Mouse (Mus musculus): ENCODE data around the gene Sel1l3. TPM values are rescaled to one million over a fixed set of nuclear protein-coding genes. Genes with fewer than 3 reads are reported as not detected.

Gene Sel1l3
- total RNA-seq, 2 experiments from 2014 or later: 1.3 to 2.5 TPM

DNA sequence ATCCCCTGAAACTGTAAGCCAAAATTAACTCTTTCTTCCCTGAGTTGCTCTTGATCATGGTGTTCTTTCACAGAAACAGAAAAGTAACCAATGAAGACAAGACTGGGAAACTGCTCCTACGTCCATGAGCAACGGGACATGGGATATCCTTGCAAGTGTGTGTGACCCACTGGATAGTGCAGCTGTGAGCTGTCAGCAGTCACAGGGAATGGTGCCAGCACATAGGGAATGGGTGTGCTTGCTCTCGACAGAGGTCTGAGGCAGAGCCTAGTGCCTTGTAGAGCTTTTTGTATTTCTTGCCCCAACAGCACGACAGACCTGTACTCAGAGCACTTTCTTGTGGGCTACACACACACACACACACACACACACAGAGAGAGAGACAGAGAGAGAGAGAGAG lies 107.6 kb downstream of the Sel1l3 start:
- no peak for DNase-seq (ENCODE audit: low spot score in 2 of 2)

DNA sequence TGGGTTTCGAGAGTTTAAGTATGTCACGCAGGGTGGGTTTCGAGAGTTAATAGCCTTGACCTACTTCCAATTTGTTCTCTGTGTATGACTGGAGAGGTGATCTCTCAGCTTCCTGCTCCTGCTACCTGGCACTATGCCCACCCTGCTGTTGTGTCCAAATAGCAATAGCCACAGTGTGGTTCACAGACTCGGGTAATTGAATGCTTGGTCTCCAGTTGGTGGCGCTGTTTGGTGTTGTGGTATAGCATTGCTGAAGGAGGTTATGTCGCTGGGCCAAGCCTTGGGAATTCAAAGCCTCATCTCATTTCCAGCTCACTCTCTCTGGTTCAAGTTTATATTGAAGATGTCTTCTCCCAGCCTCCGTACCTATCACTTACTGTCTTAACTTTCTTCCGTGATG lies 108.0 kb downstream of the Sel1l3 start:
- no peak for DNase-seq (ENCODE audit: low spot score in 2 of 2)

DNA sequence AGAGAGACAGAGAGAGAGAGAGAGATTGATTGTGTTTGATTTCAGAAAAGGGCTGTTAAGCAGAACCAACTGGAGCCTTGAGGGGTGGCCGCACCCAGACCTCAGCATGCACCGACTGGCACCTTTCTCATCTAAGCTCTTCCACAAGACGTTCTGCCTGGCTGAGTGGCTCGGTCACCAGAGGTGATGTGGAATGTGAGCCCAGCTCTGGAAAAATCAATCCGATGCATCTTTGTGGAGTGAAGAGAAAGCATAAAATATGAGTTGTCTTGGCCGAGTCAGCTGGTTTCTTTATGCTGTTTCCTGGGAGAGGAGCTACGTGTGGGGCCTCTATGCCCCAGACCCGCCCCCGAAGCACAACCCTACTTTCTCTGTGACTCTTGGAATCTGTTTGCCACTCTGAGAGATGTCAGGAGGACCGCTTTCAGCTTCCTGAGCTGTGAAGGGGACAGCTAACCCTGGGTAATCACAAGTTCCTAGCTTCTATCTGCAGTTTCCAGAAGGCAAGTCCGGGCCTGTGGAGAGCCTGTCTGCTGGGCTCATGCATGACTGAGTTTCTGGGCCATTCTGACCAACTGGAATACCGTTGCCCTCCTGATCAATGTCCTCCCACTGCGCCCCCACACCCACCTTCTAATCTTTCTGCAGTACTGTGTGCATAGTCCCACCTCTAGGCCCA lies 109.4 kb downstream of the Sel1l3 start:
- no peak for DNase-seq (ENCODE audit: low spot score in 2 of 2)

DNA sequence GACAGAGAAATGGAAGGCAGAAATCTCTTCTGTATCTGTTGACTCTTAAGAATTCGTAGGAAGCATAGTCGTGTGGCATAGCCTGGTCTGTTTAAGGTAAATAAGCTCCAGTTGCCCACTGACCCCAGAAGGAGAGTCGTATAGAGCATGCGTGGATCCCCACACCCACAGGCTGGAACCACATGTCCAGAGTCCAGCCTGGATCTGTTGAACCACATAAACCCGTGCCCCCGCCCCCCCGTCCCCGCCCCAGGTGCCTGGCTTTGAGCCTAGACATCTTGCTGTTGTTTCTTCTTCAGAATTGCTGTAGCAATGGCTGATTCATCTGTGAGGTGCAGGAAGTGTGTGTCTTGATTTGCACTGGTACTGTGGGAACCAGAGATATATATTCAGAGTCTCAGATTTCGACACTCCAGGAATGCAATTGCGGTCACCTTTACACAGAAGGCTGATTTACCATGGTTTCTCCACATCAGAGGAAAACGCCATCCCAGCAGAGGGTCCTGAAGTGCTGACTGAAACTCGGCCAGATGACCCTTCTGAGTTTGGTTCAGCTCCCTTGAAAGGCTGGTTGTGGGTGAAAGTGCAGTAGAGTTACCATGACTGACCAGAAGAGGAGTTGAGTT lies 111.8 kb downstream of the Sel1l3 start:
- DNase-seq (ENCODE audit: low spot score in 2 of 2): no peak

DNA sequence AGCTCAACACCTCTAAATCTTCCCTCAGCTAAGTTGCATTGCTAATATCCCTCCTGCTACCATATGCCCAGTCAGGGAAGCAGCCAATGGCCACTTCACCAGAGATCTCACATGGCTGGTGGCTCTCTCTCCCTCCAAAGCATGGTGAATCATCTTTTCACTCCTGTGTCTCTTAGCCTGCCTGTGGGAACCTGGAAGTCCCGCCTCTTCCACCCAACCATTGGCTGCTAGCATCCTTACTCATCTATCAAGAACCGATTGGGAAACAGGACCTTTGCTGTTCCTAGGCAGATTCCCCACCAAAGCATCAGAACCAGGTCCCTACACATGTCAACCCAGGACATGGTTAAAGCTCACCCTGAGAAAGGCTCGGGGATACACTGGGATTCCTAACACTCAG lies 122.4 kb downstream of the Sel1l3 start:
- DNase-seq (ENCODE audit: low spot score in 2 of 2): no peak

DNA sequence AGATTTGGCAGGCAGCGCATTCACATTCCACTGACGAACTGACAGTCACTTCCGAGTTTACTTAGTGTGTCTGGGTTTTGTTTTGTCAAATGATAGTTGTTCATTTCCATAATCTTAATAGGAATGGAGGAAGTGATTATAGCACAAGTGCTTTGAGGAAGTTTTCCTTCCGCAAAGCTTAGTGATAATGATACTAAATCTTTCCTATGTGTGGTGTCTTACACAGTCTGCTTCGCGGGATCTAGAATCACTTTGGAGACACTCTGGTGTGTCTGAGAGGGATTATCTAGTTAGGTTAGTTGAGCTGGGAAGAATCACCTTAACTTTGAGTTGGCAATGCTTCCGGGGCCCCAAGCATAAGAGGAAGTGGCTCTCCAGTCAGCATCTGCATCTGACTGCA lies 126.3 kb downstream of the Sel1l3 start:
- DNase-seq (ENCODE audit: low spot score in 2 of 2): no peak

DNA sequence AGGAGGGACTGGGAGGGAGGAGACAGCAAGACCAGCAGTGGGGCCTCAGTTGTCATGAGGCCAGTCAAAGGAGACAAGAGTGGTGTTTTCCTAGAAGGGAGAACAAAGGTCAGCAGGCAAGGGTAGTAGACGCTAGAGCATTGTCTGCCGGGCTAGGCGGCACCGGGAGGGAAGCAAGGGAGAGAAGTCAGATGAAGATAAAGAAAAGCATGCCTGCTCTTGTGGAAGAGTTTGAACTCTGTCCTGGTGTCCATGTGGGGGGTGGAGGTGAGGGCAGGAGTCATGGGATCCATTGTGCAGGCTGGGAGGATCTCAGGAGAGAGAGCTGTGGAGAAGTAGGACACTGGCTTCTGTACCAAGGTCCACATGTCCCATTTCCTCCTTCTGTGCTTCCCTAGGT lies 135.3 kb downstream of the Sel1l3 start:
- no peak for DNase-seq (ENCODE audit: low spot score in 2 of 2)

DNA sequence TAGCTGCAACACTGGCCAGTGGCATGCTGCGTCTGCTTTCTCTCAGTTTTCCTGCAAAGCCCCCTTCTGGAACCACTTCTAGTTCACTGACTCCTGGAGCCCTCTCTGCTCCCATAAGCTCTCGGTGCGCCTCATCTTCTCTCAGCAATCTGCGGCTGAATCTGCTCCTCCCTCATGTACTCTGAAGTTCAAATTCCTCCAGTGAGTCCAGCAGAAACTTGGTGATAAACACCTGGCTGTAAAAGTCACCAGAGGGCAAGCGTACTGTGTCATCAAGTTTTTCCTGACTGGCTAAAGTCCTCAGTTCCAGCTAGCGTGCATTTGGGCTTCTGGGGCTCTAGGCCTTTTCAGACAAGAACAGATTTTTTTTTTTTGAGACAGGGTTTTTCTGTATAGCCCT lies 139.2 kb downstream of the Sel1l3 start:
- DNase-seq (ENCODE audit: low spot score in 2 of 2): no peak

DNA sequence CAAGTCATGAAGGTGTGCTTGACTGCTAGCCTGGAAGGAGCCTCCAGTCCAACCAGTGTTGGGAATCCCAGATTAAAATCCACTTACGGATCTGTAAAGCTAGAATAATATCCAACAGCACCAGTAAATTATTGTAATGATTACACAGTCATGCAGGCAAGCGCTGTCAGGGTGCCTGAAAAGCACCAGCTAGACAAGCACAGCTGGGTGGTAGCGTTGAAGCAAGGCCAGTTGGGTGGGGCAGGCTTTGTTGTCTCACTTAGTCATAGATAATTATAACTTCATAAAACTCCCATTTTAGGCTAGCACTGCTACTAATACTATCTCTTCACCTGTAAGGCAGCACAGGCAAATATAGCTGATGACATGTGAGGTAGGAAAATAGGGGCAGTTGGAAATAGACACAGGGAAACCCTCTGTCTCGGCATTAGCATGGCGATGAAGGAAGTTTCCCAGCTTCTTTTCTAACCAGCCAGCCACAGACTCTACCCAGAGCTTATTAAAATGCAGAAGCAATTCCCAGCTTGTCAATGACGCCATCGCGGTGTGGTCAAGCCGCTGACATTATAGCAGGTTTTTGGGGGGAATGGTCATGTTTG lies 152.1 kb downstream of the Sel1l3 start:
- no peak for DNase-seq (ENCODE audit: low spot score in 2 of 2)

Other genes starting within 250 kb of the Sel1l3 start
- not detected for gene Slc34a2, start 175.8 kb downstream of the Sel1l3 start, total RNA-seq (2021)
- 10 to 100 TPM; 41.4 to 48.1 TPM for gene Smim20, start 53.2 kb upstream of the Sel1l3 start, total RNA-seq (2021)